Mouse (Mus musculus) kidney, postnatal 10 days (tissue): ENCODE measurements around the gene Ccdc146.

ENCODE experiments used
- DNase-seq: peaks from one replicate; pipeline ENCODE4 v3.0.0; 2021; ENCODE audit warnings: mixed read lengths

Gene Ccdc146

GRCm38 (mm10) chr5:21424614-21425602 is at the start of gene Ccdc146, which contains the start of gene Fam185a:
Gene Ccdc146, minus strand, starts transcription at chr5:21424677.
Gene Fam185a, plus strand, starts transcription at chr5:21424958.
- DNase-seq: peak; percentile 96

- no peak for DNase-seq
These were observed 43.6 kb upstream of the Ccdc146 start for GRCm38 (mm10) chr5:21468100-21468499.

- DNase-seq: peak; percentile 55
These were observed 42.9 kb upstream of the Ccdc146 start for GRCm38 (mm10) chr5:21467387-21467786.

GRCm38 (mm10) chr5:21440833-21441530 is 16.5 kb upstream of the Ccdc146 start:
- peak; percentile 74 for DNase-seq

- no peak for DNase-seq
These were observed 15.1 kb upstream of the Ccdc146 start for GRCm38 (mm10) chr5:21439446-21440110.

- DNase-seq: no peak
These were observed 14.0 kb upstream of the Ccdc146 start for GRCm38 (mm10) chr5:21438428-21438827.

- no peak for DNase-seq
These were observed 12.0 kb upstream of the Ccdc146 start for GRCm38 (mm10) chr5:21436471-21436975.

- DNase-seq: peak; percentile 38
These were observed 9.9 kb upstream of the Ccdc146 start for GRCm38 (mm10) chr5:21434148-21434929.

GRCm38 (mm10) chr5:21426666-21427065 is 2.2 kb upstream of the Ccdc146 start:
- DNase-seq: no peak

GRCm38 (mm10) chr5:21420609-21421008 is 3.9 kb downstream of the Ccdc146 start:
- no peak for DNase-seq

- no peak for DNase-seq
These were observed 5.9 kb downstream of the Ccdc146 start for GRCm38 (mm10) chr5:21418613-21419012.

- DNase-seq: no peak
These were observed 10.2 kb downstream of the Ccdc146 start for GRCm38 (mm10) chr5:21414116-21414820.

- no peak for DNase-seq
These were observed 11.2 kb downstream of the Ccdc146 start for GRCm38 (mm10) chr5:21413322-21413721.

- no peak for DNase-seq
These were observed 12.4 kb downstream of the Ccdc146 start for GRCm38 (mm10) chr5:21412056-21412455.

GRCm38 (mm10) chr5:21411261-21411666 is 13.2 kb downstream of the Ccdc146 start:
- no peak for DNase-seq

GRCm38 (mm10) chr5:21395205-21395840 is 29.2 kb downstream of the Ccdc146 start:
- no peak for DNase-seq

GRCm38 (mm10) chr5:21394562-21394961 is 29.9 kb downstream of the Ccdc146 start:
- no peak for DNase-seq

GRCm38 (mm10) chr5:21391616-21392384 is 32.7 kb downstream of the Ccdc146 start:
- DNase-seq: peak; percentile 78

GRCm38 (mm10) chr5:21388855-21389254 is 35.6 kb downstream of the Ccdc146 start:
- DNase-seq: no peak

- no peak for DNase-seq
These were observed 37.1 kb downstream of the Ccdc146 start for GRCm38 (mm10) chr5:21387340-21387739.
